Mouse (Mus musculus) cerebral cortex, adult 2 months (tissue): ENCODE measurements around the gene Rere.

Experiments
- WGBS: fragments of 180-500 bp; shearing (Covaris S2); methylation state at CpG from one replicate; pipeline ENCODE4 v1.1.7; 2018; 5-methylcytosine and 5-hydroxymethylcytosine counted together

The Rere gene

DNA sequence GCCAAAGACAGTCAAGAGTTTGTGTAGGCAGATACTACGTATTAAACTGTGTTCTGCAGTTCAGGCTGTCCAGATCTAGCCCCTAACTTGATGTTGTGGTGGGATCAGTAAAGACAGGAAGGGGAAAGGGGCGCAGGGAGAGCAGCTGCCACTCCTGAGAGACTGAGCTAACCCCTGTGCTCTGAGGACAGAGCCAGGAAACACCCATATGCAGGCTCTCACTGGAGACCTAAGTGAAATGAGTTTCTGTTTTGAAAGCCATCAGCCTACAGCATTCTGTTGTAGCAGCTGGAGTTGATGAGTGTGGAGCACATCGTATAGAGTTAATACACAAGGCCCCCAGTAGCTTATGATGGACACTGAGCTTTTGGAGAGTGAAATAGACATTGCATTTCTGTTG is 101.1 kb downstream of the Rere start:
- 55% methylated on average over 3 of the region's 3 CpGs for WGBS

DNA sequence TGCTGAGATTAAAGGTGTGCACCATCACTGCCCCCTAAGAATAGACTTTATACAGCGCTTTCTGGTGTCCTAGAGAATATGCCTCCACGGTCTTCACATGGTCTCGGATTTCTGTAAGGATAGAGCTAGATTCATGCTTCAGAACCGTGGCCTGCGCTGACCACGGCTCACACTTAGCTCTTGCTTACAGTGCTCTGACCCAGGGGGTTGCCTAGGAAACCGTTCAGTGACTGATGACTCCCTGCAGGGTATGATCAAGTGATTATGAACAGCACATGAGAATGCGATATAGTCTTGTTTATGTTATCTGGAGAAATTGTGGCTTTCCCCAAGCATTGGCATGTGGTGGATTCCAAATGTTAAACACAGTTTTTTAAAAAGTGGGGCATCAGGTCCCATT is 103.0 kb downstream of the Rere start:
- 83% methylated on average over 8 of the region's 8 CpGs for WGBS

GRCm38 (mm10) chr4:150384899-150385298 is 103.5 kb downstream of the Rere start:
- 64% methylated on average over 3 of the region's 3 CpGs for WGBS

GRCm38 (mm10) chr4:150388518-150388917 is 107.1 kb downstream of the Rere start:
- 55% methylated on average over 3 of the region's 3 CpGs for WGBS

DNA sequence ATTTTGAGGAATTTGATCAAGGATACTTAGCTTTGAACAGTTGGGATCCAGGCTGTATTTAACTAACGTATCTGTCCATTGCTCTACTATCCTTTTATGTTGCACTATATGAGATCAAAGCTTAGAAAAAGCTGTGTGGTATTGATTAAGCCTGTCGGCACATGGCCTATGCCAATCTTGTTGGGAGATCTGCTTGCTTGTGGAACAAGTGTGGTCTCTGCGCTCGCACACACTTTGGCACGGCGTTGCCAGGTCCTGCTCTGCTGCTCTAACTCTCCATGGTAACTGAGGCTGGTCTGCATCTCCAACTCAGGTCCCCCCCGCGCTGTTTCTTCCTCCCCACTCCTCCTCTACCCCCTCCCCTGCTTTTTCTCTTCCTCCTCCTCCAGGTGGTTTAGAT is 112.2 kb downstream of the Rere start:
- 67% methylated on average over 8 of the region's 8 CpGs for WGBS

DNA sequence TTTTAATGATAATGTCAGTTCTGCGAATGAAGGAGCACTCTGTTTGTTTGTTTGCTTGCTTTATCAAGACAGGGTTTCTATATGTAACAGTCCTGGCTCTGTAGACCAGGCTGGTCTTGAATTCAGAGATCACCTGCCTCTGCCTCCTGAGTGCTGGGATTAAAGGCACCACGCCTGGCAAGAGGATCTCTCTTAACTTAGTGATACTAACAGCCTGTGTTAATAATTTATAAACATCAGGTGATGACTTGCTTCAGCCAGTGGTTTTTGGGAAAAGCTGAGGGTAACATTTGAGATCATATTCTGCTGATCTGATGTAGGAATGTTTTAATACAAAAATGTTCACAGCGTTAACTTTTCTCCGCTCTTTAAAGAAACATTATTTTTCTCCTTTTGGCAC is 112.6 kb downstream of the Rere start:
- WGBS: 85% methylated on average over 4 of the region's 4 CpGs

DNA sequence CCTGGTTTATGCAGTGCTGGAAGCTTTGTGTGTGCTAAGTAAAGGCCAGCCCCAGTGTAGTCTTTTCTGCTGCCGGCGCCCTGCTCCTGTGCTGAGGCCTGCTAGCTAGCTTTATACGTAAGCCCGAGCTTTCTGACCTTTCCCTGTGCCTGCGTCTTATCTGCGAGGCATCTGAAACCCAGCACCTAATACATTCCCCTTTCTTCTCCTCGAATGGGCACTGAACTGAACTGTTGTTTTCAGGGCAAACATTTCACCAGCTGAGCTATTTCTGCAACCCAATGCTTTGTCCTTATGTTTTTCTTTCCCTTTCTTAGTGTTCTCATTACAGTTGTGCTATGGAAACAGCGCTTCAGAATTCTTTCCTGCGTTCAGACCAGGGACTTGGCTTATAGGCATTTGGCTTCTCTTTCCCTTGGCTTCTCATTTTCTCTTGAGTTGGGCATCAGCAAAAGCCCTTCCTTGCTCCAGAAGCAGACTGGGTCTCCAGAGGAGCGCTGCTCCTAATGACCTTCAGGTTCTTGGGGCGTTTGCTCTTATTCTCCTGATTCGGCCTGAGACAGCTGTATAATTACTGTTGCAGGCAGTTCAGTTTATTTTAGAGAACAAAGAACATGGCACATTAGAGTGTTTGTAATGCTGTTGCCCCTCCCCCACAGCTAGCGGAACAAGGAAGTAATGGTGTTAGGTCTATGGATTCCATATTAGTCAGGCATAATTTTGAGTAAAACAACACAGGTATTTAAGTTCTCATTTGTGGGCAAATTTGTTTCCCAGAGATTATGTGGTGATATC is 115.6 kb downstream of the Rere start:
- 30% methylated on average over 13 of the region's 13 CpGs for WGBS

DNA sequence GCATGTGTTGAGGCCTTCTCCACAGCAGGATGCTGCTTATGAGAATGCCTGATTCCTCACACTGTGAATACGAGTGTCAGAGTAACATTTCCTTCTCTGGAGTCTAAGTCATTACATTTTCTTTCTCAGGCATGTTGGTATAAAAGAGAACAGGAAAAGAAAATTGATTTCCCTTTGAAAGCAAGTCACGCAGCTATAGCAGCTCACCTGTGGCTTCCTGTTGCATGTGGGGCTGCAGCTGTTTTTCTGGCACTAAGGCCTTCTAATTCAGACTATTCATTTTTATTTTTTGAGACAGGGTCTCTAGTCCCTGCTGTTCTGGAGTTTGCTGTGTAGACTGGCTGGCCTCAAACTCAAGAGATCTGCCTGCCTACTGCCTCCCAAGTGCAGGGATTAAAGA is 117.6 kb downstream of the Rere start:
- 65% methylated on average over 2 of the region's 2 CpGs for WGBS

DNA sequence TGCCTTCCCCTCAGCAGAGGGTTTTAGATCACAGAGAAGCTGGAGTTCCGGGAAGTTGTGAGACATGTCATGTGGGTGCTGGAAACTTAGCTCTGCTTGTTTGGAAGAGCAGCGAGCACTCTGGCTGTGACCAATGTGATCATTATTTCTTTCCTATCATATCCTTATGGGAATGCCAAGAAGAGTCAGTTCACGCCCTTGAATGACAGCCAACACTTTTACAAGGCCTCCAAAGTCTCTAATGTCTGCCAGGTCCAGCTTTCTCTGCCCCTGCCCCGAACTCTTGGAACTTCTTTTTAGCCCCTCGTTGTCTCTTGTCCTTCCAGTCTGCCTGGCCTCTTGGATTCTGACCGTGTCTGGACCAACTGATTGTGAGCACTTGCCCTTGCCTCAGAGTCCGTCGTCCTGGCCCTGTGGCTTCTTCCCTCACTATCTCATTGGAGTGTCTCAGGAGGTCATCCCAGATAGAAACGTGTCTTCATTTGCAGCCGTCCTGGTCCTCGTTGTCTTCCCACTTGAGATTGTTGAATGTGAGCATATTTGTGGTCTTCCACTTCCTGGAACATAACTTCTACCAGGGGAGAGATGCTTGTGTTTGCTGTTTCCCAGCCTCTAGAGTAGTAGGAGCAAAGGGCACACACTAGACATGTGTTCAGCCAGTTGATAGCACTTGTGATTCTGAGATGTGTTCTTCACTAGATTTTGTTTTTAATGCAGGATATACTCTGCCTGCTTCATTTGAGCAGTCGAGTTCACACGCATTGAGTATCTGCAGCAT is 120.6 kb downstream of the Rere start:
- WGBS: 53% methylated on average over 13 of the region's 13 CpGs

GRCm38 (mm10) chr4:150402608-150402985 is 121.2 kb downstream of the Rere start:
- WGBS: 49% methylated on average over 4 of the region's 4 CpGs

DNA sequence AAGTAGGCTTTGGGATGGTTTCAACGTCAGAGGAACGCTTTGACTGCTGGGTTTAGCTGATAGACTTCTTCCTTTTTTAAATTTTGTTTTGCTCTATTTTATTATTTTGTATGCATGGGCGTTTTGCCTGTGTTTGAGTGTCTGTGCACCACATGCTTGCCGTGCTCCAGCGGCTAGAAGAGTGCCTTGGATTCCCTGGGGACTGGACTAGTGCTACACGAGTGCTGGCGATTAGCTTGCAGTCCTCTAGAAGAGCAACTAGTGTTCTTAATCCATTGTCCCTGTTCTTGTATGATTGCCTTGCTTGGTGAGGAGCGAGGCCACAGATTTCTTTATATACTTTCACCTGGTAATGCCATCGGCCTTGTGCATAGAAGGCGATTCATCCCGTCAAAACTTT is 122.5 kb downstream of the Rere start:
- 58% methylated on average over 11 of the region's 11 CpGs for WGBS

DNA sequence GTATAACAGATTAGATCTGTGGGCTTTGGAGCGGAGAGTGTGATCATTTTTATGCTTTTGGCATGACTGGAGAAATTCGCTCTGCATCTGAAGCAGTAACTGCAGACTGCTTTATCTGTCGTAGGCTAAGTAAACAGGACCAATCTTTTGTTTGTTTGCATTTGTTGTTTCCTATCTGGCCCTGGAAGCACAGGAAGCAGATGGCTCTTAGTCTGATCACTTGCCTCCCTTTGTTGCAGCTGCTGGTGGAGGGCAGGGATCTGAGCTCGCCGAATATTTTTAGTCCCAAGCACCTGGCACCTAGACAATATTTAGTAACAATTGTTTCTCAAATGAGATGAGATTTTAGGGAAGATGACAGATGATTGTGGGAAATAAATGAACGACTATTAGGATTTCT is 123.1 kb downstream of the Rere start:
- WGBS: 28% methylated on average over 6 of the region's 6 CpGs

- 56% methylated on average over 5 of the region's 5 CpGs for WGBS
Measured at GRCm38 (mm10) chr4:150405786-150406185, 124.3 kb downstream of the Rere start.

- 76% methylated on average over 21 of the region's 21 CpGs for WGBS
Measured at GRCm38 (mm10) chr4:150406320-150406719, 124.9 kb downstream of the Rere start.

DNA sequence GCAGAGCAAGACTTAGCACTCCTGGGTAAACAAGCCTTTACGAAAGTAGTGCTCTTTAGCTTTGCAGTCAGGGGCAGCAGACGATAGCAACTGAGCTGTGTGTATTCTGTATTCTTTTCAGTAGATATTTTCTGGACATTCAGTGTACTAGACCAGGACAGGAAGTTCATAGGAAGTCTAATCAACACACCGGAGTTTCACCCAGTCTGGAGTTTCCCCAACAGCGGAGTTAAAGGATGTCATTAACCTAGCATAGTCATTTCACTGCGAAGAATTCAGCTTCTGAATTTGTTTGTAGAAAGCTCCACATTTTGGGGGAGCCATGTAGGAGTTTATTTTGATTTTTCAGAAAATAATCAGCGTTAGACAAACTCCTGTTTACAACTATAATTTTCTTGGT is 125.4 kb downstream of the Rere start:
- 80% methylated on average over 6 of the region's 6 CpGs for WGBS

DNA sequence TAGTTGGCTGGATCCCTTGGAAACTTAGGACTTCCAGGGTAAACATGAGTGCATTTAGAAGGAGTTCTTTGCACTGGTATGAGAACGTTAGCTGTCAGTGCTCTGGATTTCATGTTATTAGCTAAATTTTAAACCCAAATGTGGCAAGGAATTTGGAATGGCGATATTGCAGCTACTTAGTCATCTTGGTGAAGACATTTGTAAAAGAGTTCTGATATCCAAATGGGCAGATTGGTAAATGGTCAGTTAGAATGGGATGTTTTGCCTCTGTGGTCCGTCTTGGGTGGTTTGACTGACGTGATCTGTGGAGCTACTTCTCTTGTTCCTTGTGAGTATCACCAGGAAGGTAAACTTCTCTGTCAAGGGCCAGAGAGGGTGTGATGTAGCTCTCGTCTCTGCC is 132.8 kb downstream of the Rere start:
- WGBS: 84% methylated on average over 5 of the region's 5 CpGs

DNA sequence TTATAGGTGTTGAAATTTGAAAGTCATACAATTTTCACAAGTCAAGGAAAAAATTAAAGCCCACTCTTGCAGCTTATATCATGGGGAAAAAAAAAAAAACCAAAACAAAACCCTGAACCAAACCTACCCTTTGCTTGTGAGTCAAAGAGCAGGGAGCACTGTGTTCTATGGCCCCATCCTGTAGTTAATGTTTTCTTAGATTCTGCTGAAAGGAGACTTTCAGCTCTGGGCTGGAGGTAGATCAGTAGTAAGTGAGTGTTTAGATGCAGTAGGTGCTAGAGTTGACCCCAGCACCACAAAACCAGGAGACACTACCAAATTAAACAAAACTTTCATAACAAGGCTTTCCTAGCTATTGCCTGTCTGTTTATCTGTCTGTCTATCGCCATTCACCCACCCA is 133.3 kb downstream of the Rere start:
- 86% methylated on average over 1 of the region's 1 CpGs for WGBS

DNA sequence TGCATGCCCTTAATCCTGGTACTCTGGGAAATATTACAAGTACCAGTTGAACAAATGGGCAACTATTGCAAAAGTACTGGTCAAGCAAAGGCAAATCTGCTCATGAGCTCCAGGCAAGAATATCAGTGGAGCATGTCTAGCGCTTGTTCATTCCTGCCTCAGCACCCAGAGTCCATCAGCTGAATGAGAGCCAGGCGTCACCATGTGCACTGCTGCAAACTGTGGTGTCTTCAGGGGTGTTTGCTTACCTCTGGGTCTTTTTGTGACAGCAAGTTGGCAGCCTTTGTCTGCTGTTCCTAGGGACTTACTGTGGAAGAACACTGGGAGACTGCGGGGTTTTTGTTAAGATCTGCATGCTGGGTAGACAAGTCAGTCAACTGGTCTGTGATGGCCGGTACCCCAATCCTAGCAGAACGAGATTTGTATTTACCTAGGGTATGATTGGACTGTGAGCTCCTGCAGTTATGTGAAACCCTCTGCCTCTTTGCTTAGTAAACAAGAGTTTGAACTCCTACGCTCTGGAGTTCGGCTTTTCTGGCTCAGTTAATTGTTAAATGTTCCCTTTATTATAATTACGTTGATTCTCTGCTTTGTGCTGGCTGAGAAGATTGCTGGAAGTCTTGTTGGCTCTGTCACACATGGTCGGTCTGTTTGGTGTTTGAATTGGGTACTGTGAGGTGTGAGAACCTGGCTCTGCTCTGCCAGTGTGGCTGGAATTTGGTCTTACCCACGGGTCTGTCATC is 134.0 kb downstream of the Rere start:
- WGBS: 52% methylated on average over 10 of the region's 10 CpGs

DNA sequence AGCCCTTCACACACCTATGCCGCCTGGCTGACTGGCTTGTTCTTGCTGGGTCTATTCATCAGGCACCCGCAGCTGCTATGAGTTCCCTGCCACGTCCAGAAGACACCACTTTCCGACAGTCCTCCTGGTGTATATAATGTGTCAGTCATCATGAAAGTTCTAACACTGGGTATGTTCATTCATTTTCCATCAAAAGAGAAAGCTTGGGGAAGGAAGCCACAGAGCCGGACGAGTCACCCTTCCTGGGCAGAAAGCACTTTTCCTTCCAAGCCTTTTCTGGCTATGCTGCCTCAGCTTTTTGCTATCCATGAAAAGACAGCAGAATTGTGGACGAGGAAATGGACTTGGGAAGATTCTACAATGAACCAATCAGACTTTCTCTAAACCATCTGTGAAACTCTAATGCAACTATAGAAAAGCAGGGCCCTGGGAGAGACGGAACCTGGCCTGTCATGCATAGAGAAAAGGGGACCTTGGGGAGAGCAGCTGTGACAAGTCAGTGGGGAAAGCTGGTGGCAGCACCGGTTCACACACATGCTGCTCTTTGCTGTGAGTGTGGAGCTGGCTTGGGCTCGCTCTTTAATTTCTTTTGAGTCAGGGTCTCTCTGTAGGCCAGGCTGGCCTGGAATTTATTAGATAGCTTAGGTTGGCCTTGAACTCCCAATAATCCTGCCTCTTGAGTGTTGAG is 139.3 kb downstream of the Rere start:
- WGBS: 68% methylated on average over 10 of the region's 10 CpGs

GRCm38 (mm10) chr4:150426098-150426879 is 144.8 kb downstream of the Rere start:
- WGBS: 65% methylated on average over 8 of the region's 8 CpGs

GRCm38 (mm10) chr4:150426880-150427476 is 145.5 kb downstream of the Rere start:
- WGBS: 57% methylated on average over 5 of the region's 5 CpGs
